Mouse (Mus musculus) embryonic fibroblast, embryonic 13.5 days (primary cell): ENCODE measurements around the gene Hist1h2ak. TPM values are rescaled to one million over a fixed set of nuclear protein-coding genes. Genes with fewer than 3 reads are reported as not detected.
A peak's percentile ranks its signal among the peaks of the same experiment; 100 is the strongest.
"Not testable (repeated sequence)": the region's sequence is repeated elsewhere in the genome, so short reads cannot be mapped to it uniquely, and the experiment has no call there.

Source experiments
- H3K27ac ChIP-seq: 2 replicates; pipeline ENCODE4 v1.5.1; 2012; ENCODE audit warnings: low read length, control low read depth, inconsistent platforms; ENCODE audit not compliant: insufficient read depth
- H3K4me1 ChIP-seq: 2 replicates; pipeline ENCODE4 v1.6.1; 2011; ENCODE audit warnings: low read length; ENCODE audit not compliant: control insufficient read depth, insufficient read depth
- H3K4me3 ChIP-seq: 2 replicates; pipeline ENCODE4 v1.5.1; 2011; ENCODE audit warnings: mild to moderate bottlenecking, control low read depth, low read length; ENCODE audit not compliant: insufficient read depth
- CTCF ChIP-seq: IDR thresholded peaks from 2 replicates; pipeline ENCODE4 v1.5.1; 2011; ENCODE audit warnings: mild to moderate bottlenecking, control low read depth, low read length, moderate library complexity, borderline replicate concordance; ENCODE audit not compliant: insufficient read depth
- POLR2A ChIP-seq: IDR thresholded peaks from 2 replicates; pipeline ENCODE4 v1.6.1; 2011; ENCODE audit warnings: low read depth, mild to moderate bottlenecking, control low read depth, low read length, moderate library complexity
- polyA plus RNA-seq: library from polyadenylated mRNA; stranded (reverse); fragments of >200 nt; gene quantifications from 2 replicates; pipeline ENCODE4 v1.2.4, GENCODE M21; 2011; ENCODE audit warnings: low read depth; ENCODE audit not compliant: missing spikeins, insufficient read length

The Hist1h2ak gene
- polyA plus RNA-seq, 1 experiment: 5.3 TPM

DNA sequence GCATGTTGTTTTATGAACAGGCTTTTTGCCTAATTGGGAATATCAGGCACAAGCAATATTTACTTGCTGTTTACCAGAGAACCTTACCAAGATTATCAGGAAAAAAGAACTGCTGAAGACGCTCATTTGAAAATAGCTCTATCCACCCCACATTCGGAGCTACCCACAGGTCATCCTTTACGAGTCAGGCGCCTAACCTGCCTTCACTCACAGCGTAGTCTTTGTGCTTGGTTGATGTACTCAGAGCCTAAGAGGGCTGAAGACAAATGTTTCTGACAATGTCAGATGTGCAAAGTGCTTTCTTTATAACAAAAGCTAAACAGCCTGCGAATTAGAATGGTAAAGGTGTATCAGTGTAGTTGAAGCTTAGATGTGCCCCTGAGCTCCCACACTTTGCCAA, 30.7 kb upstream of the Hist1h2ak start:
- H3K4me3 ChIP-seq: no peak overlapping the region
- no peak for TF ChIP-seq CTCF
- no peak for TF ChIP-seq POLR2A
- H3K27ac ChIP-seq: peak overlapping the region; percentile 91
- no peaks in the 10 kb centered on the region for H3K4me1 ChIP-seq

GRCm38 (mm10) chr13:21783734-21784161, 30.1 kb upstream of the Hist1h2ak start:
- no peak overlapping the region for H3K4me3 ChIP-seq
- peak overlapping the region; percentile 91 for H3K27ac ChIP-seq
- H3K4me1 ChIP-seq: no peaks in the 10 kb centered on the region
- TF ChIP-seq CTCF (no peak), POLR2A (no peak)

DNA sequence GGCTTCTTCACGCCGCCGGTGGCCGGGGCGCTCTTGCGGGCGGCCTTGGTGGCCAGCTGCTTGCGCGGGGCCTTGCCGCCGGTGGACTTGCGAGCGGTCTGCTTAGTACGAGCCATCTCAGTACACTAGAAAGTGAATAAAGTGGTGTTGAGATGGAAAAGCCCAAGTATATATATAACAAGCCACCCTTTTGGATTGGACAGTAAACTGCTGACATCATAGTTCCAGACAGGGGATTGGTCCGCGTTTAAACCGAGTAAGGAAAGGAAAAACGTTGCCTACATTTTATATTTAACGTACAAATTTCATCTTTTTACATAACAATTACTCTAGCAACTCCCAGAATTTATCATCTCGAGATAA, 29.6 kb upstream of the Hist1h2ak start, which contains the start of gene Hist1h3i:
TSS of gene Hist1h3i (minus strand) at position 116 of the 363 bp plus-strand sequence.
- peak within 1 kb of the TSS; percentile 96 for H3K27ac ChIP-seq
- no peak for TF ChIP-seq CTCF
- no peak; the same call in none of the 2 replicates for TF ChIP-seq POLR2A
- no peaks in the 10 kb centered on the region for H3K4me1 ChIP-seq
- H3K4me3 ChIP-seq: peak within 1 kb of the TSS; percentile 46

DNA sequence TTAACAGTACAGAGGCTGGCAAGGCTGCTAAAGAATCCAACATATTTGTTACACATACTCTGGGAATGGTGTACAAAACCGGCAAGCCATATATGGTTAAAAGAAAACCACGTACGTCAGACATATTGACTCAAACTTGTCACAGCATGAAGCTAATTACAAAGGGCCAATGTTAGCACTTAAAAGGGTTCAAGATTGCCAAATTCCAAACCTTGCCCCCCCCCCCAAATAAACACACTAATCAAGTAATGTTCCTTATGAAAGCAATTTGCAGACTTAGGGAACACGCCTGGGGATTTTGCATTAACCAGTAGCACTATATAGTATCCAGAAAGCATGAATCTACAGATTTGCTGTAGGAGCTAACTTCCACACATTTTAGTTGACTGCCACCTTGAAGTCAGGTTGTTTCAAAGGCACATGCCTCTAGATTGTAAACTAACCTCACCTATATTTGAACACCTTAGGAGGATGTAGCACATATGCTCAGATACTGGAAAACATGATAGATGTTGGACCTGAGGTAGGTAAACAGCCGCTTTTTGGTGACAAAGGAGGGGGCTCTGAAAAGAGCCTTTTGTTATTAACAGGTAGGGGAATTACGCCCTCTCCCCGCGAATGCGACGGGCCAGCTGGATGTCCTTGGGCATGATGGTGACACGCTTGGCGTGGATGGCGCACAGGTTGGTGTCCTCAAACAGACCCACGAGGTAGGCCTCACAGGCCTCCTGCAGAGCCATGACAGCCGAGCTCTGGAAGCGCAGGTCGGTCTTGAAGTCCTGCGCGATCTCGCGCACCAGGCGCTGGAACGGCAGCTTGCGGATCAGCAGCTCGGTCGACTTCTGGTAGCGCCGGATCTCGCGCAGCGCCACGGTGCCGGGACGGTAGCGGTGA, 29.0 kb upstream of the Hist1h2ak start:
- peak overlapping the region; percentile 46 for H3K4me3 ChIP-seq
- peak overlapping the region; percentile 96 for H3K27ac ChIP-seq
- TF ChIP-seq POLR2A: peak; percentile 87
- H3K4me1 ChIP-seq: not testable (repeated sequence)

GRCm38 (mm10) chr13:21781639-21782038, 28.0 kb upstream of the Hist1h2ak start:
- H3K27ac ChIP-seq: no peak overlapping the region
- TF ChIP-seq POLR2A (no peak), CTCF (no peak)
- no peak overlapping the region for H3K4me3 ChIP-seq
- no peaks in the 10 kb centered on the region for H3K4me1 ChIP-seq

- H3K27ac ChIP-seq: no peak overlapping the region
- TF ChIP-seq POLR2A (no peak), CTCF (no peak)
- no peaks in the 10 kb centered on the region for H3K4me1 ChIP-seq
- H3K4me3 ChIP-seq: no peak overlapping the region
Observed at GRCm38 (mm10) chr13:21781021-21781555, 27.5 kb upstream of the Hist1h2ak start.

GRCm38 (mm10) chr13:21779767-21780731, 26.4 kb upstream of the Hist1h2ak start, which contains the start of gene Hist1h1b:
TSS of gene Hist1h1b (minus strand) at chr13:21780625.
- peak within 1 kb of the TSS; percentile 62 for H3K4me3 ChIP-seq
- H3K27ac ChIP-seq: peak within 1 kb of the TSS; percentile 63
- no peaks in the 10 kb centered on the region for H3K4me1 ChIP-seq
- TF ChIP-seq CTCF (no peak), POLR2A (peak; percentile 94)

- peak; percentile 98 for TF ChIP-seq POLR2A
- TF ChIP-seq CTCF: no peak
- H3K27ac ChIP-seq: peak overlapping the region; percentile 63
- H3K4me1 ChIP-seq: no peaks in the 10 kb centered on the region
- H3K4me3 ChIP-seq: peak overlapping the region; percentile 62
Observed at GRCm38 (mm10) chr13:21778814-21779766, 25.5 kb upstream of the Hist1h2ak start.
